Mouse (Mus musculus): Measurements from ENCODE around the gene Atp11b.
A peak's percentile ranks its signal among the peaks of the same experiment; 100 is the strongest.

The Atp11b gene

DNA sequence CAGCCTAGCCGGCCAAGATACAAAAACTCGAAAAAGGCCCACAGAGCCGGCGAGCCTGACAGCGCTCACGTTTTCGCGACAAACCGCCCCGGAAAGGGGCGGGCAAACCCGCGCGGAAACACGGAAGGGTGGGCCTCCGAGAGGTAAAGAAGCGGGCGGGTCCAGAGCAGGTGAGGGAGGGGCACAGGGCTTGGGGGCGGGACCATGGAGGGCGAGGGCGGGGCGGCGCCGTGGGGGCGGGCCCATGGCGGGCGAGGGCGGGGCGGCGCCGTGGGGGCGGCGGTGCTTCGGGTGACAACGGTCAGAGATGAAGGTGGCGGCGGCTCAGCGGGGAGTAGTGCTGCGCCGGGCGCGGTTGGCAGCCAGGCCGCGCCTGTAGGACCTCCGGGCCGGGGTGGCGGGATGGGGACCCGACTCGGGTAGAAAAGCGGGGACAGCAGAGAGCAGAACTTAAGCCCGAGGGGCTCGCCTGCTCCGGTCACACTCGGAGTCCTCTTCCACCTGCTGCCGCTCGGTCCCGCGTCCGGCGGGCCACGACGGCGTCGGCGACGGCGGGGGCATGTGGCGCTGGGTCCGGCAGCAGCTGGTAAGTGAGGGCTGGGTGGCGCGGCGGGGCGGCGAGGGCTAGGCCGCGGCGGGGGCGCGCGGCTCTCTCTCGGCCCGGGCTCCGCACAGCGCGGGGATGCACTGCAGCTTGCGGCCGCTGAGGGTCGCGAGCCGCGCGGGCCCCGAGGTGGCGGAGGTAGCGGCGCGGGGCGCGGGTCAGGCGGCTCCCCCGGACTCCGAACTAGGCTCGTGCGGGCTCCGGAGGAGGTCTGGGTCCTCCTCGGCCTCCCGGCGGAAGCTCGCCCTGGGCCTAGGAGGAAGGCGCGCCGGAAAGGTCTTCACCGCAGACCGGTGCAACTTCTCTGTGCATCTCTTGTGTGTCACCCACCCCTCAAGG lies at the start of gene Atp11b:
Atp11b (plus strand) TSS at position 282 of the 943 bp plus-strand sequence.
- peak; percentile 86 to 90 for DNase-seq

GRCm38 (mm10) chr3:35704328-35704613 lies 49.6 kb upstream of the Atp11b start:
- peak in 1 of 2 experiments; percentile 22 for DNase-seq

- no peak for DNase-seq
These were observed 34.2 kb upstream of the Atp11b start for GRCm38 (mm10) chr3:35719531-35720205.

- peak; percentile 26 to 42 for DNase-seq
These were observed 33.1 kb upstream of the Atp11b start for GRCm38 (mm10) chr3:35720801-35721200.

- DNase-seq, result no peak
These were observed 32.0 kb upstream of the Atp11b start for GRCm38 (mm10) chr3:35721818-35722446.

DNA sequence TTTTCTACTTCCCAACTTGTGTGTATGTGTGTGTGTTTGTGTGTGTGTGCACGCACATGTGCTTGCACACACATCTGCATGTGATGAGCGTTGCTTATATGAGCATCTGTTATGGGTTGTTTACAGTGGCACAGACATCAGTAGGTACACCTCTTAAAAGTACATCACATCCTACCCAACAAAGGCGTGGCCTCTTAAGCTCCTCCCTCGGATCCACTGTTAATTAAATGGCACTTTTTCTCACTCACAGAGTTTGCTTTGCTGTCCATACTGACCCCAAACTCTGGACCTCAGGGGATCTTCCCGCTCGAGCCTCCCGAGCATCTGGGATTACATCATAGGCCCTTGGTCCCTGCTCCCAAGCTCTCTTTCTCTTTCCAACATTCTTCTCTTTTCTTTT lies 31.1 kb upstream of the Atp11b start:
- no peak for DNase-seq

GRCm38 (mm10) chr3:35723586-35724322 lies 30.2 kb upstream of the Atp11b start:
- no peak for DNase-seq

DNA sequence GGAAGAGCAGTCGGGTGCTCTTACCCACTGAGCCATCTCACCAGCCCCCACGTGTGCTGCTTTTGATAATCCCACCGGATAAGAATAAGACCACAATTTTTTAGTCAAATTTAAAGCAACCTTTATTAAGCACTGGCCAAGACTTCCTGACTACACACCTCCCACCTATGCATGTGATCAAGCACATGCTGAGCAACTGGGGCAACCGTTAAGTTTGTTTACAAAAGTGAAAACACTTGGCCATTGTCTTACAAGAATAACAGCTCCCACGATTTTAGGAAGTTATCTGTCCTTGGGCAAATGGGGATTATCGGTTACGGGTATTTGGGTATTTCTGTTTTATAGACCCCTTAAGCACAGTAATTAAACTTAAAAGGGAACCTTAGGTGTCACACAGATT lies 28.8 kb upstream of the Atp11b start:
- DNase-seq, result no peak

DNA sequence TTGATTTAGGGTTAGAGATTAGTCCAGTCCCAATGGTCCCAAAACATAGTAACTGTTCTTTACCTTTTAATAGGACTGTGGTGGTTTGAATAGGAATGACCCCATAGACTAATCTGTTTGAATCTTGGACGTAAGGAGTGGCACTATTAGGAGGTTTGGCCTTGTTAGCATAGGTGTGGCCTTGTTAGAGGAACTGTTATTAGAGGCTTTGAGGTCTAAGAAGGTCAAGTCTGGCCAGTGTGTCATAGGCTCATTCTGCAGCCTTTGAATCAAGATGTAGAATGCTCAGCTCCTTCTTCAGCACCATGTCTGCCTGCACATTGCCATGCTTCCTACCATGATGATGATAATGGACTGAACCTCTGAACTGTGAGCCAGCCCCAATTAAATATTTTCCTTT lies 27.0 kb upstream of the Atp11b start:
- no peak for DNase-seq

DNA sequence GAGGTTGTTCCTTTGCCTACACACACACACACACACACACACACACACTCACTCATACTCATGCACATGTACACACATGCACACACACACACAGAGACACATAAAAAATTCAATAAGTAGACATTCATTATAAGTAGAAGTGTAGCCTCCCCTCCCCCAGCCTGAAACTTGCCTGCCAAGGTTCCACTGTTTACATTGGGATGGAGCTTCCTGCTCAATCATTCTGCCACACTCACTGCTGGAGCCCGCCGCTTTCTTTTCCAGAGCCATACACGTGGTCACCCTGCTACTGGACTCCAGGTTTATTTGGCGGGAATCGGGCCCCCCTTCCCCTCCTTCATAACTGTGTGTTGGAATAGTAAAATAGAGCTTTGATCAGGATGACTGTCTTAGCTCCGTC lies 24.4 kb upstream of the Atp11b start:
- peak; percentile 31 to 49 for DNase-seq

- DNase-seq, result no peak
These were observed 21.7 kb upstream of the Atp11b start for GRCm38 (mm10) chr3:35731981-35732777.

DNA sequence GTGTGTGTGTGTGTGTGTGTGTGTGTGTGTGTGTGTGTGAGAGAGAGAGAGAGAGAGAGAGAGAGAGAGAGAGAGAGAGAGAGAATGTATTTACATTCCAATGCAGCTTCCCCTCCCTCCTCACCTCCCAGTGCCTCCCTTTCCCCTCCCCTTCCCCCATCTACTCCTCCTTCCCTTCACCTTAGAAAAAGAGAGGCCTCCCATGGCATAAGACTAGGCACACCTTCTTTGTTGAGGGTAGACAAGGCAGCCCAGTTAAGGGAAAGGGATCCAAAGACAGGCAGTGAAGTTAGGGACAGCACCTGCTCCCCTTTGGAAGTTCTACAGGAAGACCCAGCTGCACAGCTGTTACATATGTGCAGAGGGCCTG lies 21.1 kb upstream of the Atp11b start:
- DNase-seq, result no peak

DNA sequence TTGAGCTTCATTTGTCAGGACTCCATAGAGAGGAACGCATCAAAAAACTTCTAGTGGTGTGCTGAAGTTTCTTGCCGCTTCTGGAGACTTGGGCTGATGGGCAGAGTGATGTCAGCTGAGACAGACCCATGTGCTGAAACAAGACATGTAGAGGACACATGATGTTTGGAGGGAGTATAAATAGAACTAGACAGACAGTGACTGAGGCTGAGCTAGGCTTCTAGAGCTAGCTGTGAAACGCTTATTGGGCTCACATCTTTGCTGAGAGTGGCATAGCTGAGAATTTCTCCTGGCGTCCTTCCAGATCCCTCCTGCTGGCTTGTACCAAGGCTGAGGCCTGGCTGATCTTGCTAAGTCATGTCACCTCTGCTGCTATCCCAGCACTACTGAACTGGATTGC lies 19.4 kb upstream of the Atp11b start:
- no peak for DNase-seq

GRCm38 (mm10) chr3:35738071-35738470 lies 15.8 kb upstream of the Atp11b start:
- no peak for DNase-seq

- DNase-seq, result no peak
These were observed 8.9 kb upstream of the Atp11b start for GRCm38 (mm10) chr3:35745010-35745409.

DNA sequence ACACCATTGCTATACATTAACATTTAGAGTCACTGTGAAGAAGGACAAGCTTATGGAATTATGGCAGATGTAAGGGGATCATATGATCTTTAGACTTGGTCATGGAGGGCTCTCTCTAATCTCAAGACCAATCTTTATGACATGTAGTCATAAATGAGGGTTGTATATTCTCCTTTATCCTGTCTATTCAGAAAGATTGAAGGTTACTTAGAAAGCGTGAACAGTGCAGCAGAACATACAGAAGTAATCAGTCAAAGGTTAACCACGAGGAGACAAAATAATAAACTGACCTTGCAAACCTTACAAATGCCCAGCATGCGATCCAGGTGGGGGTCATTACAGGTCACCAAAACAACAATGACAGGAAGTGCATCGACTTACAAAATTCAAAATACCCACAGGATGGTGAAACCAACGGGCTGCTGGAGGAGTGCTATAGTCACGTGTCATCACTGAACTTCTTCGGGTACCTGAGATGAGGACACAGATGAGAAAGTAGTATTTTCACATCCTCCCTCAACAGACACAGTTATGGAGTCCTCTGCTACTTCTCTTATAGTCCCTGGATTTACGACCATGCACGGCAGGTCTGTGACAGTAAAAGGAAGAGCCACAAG lies 7.0 kb upstream of the Atp11b start:
- DNase-seq, result peak in 1 of 2 experiments; percentile 23

- no peak for DNase-seq
These were observed 3.6 kb upstream of the Atp11b start for GRCm38 (mm10) chr3:35750286-35750685.

GRCm38 (mm10) chr3:35751724-35752123 lies 2.2 kb upstream of the Atp11b start:
- no peak for DNase-seq

- DNase-seq, result no peak
These were observed 8.8 kb downstream of the Atp11b start for GRCm38 (mm10) chr3:35762735-35763134.

DNA sequence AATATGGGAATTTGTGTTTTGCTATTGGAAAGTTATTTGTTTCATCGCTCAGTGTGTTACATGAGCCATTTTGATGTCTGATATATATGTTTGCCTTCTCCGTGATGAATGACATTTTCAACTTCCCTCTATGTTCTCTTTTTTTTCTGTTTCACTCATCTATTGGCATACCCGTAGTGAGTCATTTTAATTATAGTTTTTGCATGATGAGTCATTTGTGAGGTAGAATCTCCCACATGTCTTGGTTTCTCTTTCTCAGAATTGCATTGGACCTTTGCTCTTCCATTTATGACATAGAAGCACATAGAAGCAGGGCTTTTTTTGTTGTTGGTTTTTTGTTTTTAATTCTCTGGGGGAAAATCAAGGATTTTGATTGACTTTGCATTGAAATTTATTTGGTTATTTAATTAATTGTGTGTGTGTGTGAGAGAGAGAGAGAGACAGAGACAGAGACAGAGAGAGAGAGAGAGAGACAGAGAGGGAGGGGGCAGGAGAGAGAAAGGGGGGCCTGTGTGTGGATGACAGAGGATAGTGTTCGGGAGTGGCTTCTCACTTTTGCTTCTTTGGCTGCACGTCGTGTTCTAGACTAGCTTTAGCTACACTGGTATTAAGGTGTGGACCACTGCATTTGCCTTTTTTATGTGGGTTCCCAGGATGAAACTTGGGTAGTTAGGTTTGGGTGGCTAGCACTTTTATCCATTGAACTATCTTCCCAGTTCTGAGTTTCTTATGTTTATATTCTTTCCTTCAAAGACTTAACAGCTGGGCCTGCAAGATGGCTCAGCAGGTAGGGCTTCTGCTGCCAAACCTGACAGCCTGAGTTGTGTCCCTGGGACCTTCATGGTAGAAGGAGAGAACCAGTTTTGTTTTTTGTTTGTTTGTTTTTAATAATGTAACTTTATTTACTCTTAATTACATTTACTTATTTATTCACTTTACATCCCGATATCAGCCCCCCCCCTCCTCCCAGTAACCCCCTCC lies 11.0 kb downstream of the Atp11b start:
- DNase-seq, result no peak

GRCm38 (mm10) chr3:35779748-35780147 lies 25.8 kb downstream of the Atp11b start:
- DNase-seq, result no peak

All from lung, postnatal 4 days (tissue).